Mouse (Mus musculus): Measurements from ENCODE around the gene Rnf207. TPM values are rescaled to one million over a fixed set of nuclear protein-coding genes. Genes with fewer than 3 reads are reported as not detected.
A peak's percentile ranks its signal among the peaks of the same experiment; 100 is the strongest.

Gene Rnf207
- polyA plus RNA-seq, 2 experiments, result 0.04 to 0.16 TPM

DNA sequence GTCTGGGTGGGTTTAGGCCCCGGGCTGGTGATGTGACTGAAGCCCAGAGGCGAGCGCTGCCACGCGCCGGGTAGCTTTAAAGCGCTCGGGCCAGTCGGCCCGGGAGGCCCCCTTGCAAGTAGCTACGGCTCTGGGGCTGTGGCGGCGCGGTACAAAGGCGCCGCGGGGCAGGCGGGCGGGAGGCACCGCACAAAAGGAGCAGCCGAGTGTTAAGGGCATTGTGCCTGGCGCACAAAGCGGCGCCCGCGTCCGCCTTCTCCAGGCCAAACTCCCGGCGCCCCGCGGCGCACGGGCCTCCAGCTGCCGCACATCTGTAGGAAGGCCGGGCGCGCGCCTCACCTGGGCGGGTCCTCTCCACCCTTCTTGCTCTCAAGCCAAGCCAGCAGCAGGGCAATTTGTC, 28.4 kb downstream of the Rnf207 start:
- Histone ChIP-seq H3K9ac (replicated peaks) (no peak overlapping the region), H3K9me3 (ENCODE audit: control insufficient read depth, low read length) (no peaks in the 10 kb centered on the region), H3K4me3 (ENCODE audit: insufficient read depth in 1 of 2, low read depth in 2 of 2, low read length in 2 of 2) (no peak overlapping the region), H3K27me3 (ENCODE audit: control insufficient read depth, insufficient read depth, low read length) (peaks cover 65% of the 10 kb centered on the region), H3K36me3 (replicated peaks; ENCODE audit: control insufficient read depth, insufficient read depth, low read depth) (no peaks in the 10 kb centered on the region), H3K4me2 (ENCODE audit: low read depth) (no peak overlapping the region), H3K4me1 (replicated peaks; ENCODE audit: control insufficient read depth in 2 of 2, insufficient read depth in 2 of 2, low read length in 1 of 2) (peaks cover under 1 to 3% of the 10 kb centered on the region in 2 experiments), H3K27ac (no peak overlapping the region)
- no peak for ATAC-seq (ENCODE audit: insufficient read depth)
- no peak for TF ChIP-seq EP300 (IDR thresholded peaks at IDR 0.05; ENCODE audit: low read depth)
- no peak for TF ChIP-seq CTCF (IDR thresholded peaks at IDR 0.05; ENCODE audit: low read depth)
- DNase-seq (ENCODE audit: low read depth in 3 of 3, low spot score in 3 of 3), result no peak
- 2% methylated on average over 37 of the region's 39 CpGs for WGBS (ENCODE audit: insufficient replicate concordance)

DNA sequence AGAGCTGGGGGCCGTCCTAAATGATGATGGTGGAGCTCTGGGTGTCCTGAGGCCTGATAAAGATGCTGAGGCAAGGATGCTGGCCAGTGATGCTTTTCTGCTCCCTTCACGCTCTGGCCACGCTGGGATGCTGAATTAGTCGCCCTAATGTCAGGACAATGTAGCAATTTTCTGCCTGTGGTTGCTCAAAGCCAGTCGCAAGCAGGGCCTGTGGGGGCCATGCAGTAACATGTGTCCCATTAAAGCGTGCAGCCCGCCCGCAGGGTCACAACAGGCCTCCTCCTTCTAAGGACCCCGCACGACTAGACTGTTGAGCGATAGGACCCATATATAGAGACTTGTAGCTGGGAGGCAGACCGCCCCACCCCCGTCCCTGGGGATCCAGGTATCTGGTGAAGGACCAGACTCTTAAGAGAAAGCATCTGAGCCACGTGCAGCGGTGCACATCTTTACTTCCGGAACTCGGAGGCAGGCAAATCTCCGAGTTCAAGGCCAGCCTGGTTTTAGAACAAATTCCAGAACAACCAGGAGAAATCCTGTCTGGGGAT, 30.3 kb downstream of the Rnf207 start:
- ATAC-seq (ENCODE audit: insufficient read depth) (no peak), DNase-seq (ENCODE audit: low read depth in 3 of 3, low spot score in 3 of 3) (no peak)
- Histone ChIP-seq H3K9ac (replicated peaks) (no peak overlapping the region), H3K4me2 (ENCODE audit: low read depth) (no peak overlapping the region), H3K9me3 (ENCODE audit: control insufficient read depth, low read length) (no peaks in the 10 kb centered on the region), H3K4me3 (ENCODE audit: insufficient read depth in 1 of 2, low read depth in 2 of 2, low read length in 2 of 2) (no peak overlapping the region), H3K27ac (no peak overlapping the region), H3K27me3 (ENCODE audit: control insufficient read depth, insufficient read depth, low read length) (peaks cover 84% of the 10 kb centered on the region), H3K4me1 (replicated peaks; ENCODE audit: control insufficient read depth in 2 of 2, insufficient read depth in 2 of 2, low read length in 1 of 2) (no peaks in the 10 kb centered on the region), H3K36me3 (replicated peaks; ENCODE audit: control insufficient read depth, insufficient read depth, low read depth) (no peaks in the 10 kb centered on the region)
- TF ChIP-seq CTCF (IDR thresholded peaks at IDR 0.05; ENCODE audit: low read depth) (no peak), EP300 (IDR thresholded peaks at IDR 0.05; ENCODE audit: low read depth) (no peak)
- 55% methylated on average over 18 of the region's 18 CpGs for WGBS (ENCODE audit: insufficient replicate concordance)

DNA sequence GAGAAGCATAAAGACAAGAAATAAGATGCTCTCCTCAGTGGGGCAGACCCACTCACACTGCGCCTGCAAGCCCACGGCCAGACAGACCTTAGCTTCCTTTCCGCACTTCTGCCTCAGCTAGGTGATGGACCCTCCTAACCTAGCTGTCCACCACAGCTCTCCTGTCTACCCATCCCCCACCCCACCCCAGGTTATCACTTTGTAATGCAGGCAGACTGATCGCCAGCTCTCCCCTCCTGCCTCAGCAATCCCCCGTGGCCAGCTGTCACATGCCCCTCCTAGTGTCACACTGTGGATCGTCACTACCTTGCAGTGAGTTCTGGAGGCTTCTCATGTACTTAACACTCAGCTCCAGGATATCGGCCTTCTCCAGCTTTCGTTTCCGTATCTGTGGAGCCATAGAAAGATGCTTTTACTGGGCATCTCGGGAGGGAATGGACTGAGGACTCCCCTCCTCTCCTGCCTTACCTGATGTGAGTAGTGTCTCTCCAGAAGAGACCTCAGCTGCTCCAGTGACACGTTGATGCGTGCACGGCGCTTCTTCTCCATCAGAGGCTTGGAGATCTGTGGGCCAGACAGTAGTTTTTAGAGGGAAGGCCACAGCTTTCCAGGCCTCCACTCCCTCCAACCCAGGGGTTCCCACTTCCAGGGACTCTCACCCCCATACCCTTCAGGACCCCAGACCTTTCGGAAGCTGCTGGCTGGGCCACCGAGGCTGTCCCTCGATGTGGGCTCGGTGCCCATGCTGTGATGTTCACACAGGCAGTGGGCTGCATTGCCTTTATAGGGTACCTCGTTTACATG, 31.3 kb downstream of the Rnf207 start:
- TF ChIP-seq CTCF (IDR thresholded peaks at IDR 0.05; ENCODE audit: low read depth) (no peak), EP300 (IDR thresholded peaks at IDR 0.05; ENCODE audit: low read depth) (no peak)
- WGBS (ENCODE audit: insufficient replicate concordance), result 23% methylated on average over 19 of the region's 19 CpGs
- Histone ChIP-seq H3K9me3 (ENCODE audit: control insufficient read depth, low read length) (no peaks in the 10 kb centered on the region), H3K9ac (replicated peaks) (no peak overlapping the region), H3K4me2 (ENCODE audit: low read depth) (no peak overlapping the region), H3K4me1 (replicated peaks; ENCODE audit: control insufficient read depth in 2 of 2, insufficient read depth in 2 of 2, low read length in 1 of 2) (no peaks in the 10 kb centered on the region), H3K27ac (no peak overlapping the region), H3K27me3 (ENCODE audit: control insufficient read depth, insufficient read depth, low read length) (peaks cover 90% of the 10 kb centered on the region), H3K4me3 (ENCODE audit: insufficient read depth in 1 of 2, low read depth in 2 of 2, low read length in 2 of 2) (no peak overlapping the region), H3K36me3 (replicated peaks; ENCODE audit: control insufficient read depth, insufficient read depth, low read depth) (no peaks in the 10 kb centered on the region)
- ATAC-seq (ENCODE audit: insufficient read depth) (no peak), DNase-seq (ENCODE audit: low read depth in 3 of 3, low spot score in 3 of 3) (no peak)

- DNase-seq (ENCODE audit: low read depth in 3 of 3, low spot score in 3 of 3), result no peak
Measured at GRCm38 (mm10) chr4:152286887-152287286, 31.9 kb downstream of the Rnf207 start.

DNA sequence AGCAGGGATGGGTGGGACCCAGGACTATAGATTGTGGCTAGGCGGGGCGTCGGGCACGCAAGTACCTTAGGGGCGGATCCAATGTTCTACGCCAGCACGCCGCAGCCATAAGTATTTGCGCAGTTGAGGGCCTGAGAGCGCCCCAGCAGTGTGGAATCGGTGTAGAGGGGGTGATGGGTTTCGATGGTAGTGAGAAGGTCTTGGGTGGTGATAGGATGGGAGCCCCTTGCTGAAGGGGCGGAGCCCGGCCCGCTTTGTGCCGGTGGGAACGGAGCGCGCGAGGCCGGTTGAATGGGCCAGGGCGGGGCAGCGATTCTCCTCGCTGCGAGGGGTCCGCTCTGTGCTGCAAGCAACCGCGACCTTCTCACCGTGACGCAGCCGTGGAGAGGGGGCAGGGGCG, 32.6 kb downstream of the Rnf207 start:
- Histone ChIP-seq H3K27me3 (ENCODE audit: control insufficient read depth, insufficient read depth, low read length) (peaks cover 90% of the 10 kb centered on the region), H3K4me1 (replicated peaks; ENCODE audit: control insufficient read depth in 2 of 2, insufficient read depth in 2 of 2, low read length in 1 of 2) (no peaks in the 10 kb centered on the region), H3K9ac (replicated peaks) (no peak overlapping the region), H3K4me2 (ENCODE audit: low read depth) (peak overlapping the region; percentile 26; the same call in 1 of the 2 replicates), H3K27ac (no peak overlapping the region), H3K36me3 (replicated peaks; ENCODE audit: control insufficient read depth, insufficient read depth, low read depth) (no peaks in the 10 kb centered on the region), H3K9me3 (ENCODE audit: control insufficient read depth, low read length) (no peaks in the 10 kb centered on the region), H3K4me3 (ENCODE audit: insufficient read depth in 1 of 2, low read depth in 2 of 2, low read length in 2 of 2) (no peak overlapping the region)
- no peak for ATAC-seq (ENCODE audit: insufficient read depth)
- 5% methylated on average over 32 of the region's 32 CpGs for WGBS (ENCODE audit: insufficient replicate concordance)
- no peak for DNase-seq (ENCODE audit: low read depth in 3 of 3, low spot score in 3 of 3)
- TF ChIP-seq CTCF (IDR thresholded peaks at IDR 0.05; ENCODE audit: low read depth) (0 out of 2 replicates have a peak, but pooled peaks have one; percentile 2), EP300 (IDR thresholded peaks at IDR 0.05; ENCODE audit: low read depth) (no peak)

More at GRCm38 (mm10) chr4:152286887-152287286, 31.9 kb downstream of the Rnf207 start:
- H3K4me3 ChIP-seq (ENCODE audit: insufficient read depth in 1 of 2, low read depth in 2 of 2, low read length in 2 of 2), result no peak overlapping the region
- peaks cover 90% of the 10 kb centered on the region for H3K27me3 ChIP-seq (ENCODE audit: control insufficient read depth, insufficient read depth, low read length)
- TF ChIP-seq EP300 (IDR thresholded peaks at IDR 0.05; ENCODE audit: low read depth) (no peak), CTCF (IDR thresholded peaks at IDR 0.05; ENCODE audit: low read depth) (no peak)
- H3K36me3 ChIP-seq (replicated peaks; ENCODE audit: control insufficient read depth, insufficient read depth, low read depth), result no peaks in the 10 kb centered on the region
- H3K9ac ChIP-seq (replicated peaks), result no peak overlapping the region
- no peaks in the 10 kb centered on the region for H3K9me3 ChIP-seq (ENCODE audit: control insufficient read depth, low read length)
- no peak overlapping the region for H3K27ac ChIP-seq
- no peak overlapping the region for H3K4me2 ChIP-seq (ENCODE audit: low read depth)
- ATAC-seq (ENCODE audit: insufficient read depth), result no peak
- WGBS (ENCODE audit: insufficient replicate concordance), result 7% methylated on average over 26 of the region's 26 CpGs
- H3K4me1 ChIP-seq (replicated peaks; ENCODE audit: control insufficient read depth in 2 of 2, insufficient read depth in 2 of 2, low read length in 1 of 2), result no peaks in the 10 kb centered on the region

Measured in liver, embryonic 14.5 days (tissue).